Mouse (Mus musculus) retina, postnatal 1 day (tissue): ENCODE data around the gene Pgk1.
"Not testable (repeated sequence)": the region's sequence is repeated elsewhere in the genome, so short reads cannot be mapped to it uniquely, and the experiment has no call there.

ENCODE experiments used
- DNase-seq: peaks from one replicate; pipeline ENCODE4 v3.0.0-alpha.2; 2012

Pgk1 gene

DNA sequence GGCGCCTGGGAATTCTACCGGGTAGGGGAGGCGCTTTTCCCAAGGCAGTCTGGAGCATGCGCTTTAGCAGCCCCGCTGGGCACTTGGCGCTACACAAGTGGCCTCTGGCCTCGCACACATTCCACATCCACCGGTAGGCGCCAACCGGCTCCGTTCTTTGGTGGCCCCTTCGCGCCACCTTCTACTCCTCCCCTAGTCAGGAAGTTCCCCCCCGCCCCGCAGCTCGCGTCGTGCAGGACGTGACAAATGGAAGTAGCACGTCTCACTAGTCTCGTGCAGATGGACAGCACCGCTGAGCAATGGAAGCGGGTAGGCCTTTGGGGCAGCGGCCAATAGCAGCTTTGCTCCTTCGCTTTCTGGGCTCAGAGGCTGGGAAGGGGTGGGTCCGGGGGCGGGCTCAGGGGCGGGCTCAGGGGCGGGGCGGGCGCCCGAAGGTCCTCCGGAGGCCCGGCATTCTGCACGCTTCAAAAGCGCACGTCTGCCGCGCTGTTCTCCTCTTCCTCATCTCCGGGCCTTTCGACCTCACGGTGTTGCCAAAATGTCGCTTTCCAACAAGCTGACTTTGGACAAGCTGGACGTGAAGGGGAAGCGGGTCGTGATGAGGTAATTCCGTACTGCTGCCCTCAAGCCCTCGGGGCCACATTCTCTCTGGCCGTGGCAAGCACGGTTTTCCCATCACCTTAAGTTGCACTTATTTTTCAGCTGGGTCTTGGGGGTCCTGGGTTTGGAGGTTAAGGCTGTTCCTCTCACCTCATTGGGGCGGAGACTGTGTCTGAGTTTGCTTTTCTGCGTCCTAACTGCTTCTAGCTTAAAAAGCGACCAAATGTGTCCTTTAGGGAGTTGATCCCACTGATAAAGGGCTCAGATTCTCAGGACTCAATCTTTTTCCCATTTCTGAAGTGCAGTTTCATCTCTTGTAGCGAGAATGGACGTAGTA is at the start of gene Pgk1:
TSS of gene Pgk1 (plus strand) at position 388 of the 937 bp plus-strand sequence.
- DNase-seq: peak; percentile 98

DNA sequence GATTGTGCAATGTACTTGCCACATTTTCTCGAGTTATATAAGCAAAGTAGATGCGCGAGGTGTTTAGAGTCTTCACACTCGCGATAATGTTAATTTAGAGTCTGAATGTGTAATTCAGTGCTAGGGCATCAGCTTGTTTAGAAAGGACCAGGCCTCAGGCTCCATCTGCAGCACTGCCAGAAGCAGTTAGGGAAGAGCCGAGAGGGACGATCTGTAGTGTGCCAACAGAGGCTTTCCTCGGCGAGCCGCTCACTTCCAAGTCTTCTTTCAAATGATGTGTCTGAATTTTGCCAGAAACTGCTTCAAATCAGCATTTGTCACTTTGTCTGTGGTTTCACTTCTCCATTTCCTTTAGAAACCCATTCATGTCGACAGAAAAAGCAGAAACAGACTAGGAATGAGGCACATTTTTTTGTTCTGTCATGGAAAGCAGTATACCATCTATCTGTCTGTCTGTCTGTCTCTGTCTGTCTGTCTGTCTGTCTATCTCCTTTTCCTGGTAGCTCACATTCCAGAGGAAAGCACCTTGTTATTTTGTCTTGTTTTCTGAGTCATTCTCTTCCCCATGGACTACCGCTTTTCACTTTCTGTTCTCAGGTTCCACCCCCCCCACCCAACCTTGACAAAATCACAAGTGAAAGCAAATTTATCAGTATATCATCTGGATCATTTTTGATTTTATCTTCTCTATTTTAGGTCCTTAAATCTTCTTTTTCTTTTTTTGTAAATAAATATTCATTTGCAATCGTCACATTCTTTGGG is 47.4 kb upstream of the Pgk1 start:
- no peak for DNase-seq

DNA sequence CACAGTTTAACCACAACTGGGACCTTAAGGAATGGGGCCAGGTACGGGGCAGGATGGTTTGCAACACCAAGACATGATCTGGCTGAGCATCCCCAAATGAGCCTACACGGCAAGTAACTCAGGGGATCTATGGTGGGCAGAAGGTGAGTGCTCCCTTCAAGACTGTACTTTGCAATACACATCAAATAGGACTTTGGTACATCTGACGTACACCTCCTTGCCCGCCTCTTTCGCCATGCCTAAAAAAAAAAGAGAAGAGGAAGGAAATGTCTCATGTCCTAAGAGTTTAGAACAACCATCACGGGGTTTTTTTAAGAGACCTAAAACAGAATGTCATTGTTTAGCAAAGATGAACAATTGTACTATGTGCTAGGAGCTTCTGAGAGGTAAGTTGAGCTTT is 44.0 kb upstream of the Pgk1 start, which contains the start of gene Tlr13:
TSS of gene Tlr13 (plus strand) at position 269 of the 400 bp plus-strand sequence.
- no peak for DNase-seq

DNA sequence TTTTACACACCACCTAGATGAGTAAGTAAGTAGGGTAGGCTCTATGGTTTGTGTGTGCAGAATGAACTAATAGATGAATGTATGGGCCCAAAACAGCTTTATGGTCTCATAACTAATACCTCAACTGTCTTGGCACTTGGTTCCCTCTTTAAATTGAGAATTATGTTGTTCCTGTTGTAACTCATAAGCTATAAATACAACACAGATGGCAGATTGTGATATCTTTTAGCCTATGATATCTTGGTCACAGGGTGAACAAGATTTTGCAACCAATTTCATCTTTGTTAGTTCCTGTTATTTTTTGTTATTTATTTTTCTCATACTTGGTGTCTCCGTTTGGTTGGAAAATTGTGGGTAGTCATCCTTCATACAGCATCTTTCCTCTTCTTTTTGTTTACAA is 38.7 kb upstream of the Pgk1 start:
- DNase-seq: no peak

DNA sequence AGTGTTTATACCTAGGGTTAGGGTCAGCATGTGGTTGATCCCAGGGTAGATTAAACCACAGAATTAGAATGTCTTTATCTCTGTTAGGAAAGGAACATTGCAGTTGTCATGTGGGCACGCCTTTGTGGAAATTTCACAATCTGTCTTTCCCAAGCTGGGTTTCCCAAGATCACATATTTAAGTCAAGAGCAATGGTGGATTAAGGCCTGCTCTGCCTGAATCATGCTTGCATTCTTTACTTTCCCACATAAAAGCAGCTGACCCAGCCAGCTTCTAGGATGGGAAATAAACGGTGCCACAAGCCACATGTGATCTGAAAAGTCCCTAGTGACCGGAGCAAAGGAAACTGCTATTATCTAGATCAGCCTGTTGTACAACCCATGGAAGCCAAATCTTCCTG is 37.4 kb upstream of the Pgk1 start:
- no peak for DNase-seq

DNA sequence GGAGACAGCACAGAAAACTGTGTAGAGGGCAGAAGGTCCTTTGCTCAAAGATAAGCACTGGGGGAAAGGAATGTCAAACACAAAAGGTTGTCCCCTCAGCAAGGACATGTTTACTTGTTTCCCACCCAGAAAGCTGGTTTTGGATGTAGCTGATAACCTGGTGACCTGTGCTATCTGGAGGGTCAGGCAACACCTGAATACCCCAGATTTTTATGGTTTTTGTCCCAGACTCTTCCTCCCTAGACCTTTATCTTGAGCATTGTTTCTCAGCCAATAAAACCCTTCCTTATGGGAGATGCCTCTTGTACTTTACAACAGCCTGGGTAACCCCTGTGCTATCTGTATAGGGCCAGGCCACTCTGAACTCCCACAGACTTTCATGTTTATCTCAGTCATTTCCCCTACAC is 32.7 kb upstream of the Pgk1 start:
- no peak for DNase-seq

DNA sequence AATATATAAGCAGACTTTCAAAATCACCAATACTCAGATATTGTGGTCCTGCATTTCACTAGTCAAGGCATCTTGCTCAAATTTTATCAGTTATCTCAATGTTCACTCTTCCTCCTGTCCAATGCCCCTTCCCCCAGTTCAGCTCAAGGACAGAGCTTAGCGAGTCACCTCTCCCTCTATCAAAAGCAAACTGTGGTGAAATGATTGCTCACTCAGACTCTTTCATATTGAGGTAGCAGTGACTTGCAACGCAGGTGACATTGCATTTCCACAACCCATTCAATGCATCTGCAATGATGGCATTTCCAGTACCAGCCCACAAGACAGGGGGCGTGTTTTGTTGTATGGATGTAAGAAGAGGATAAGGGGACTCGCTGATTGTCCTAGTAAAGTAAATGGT is 31.0 kb upstream of the Pgk1 start:
- no peak for DNase-seq

DNA sequence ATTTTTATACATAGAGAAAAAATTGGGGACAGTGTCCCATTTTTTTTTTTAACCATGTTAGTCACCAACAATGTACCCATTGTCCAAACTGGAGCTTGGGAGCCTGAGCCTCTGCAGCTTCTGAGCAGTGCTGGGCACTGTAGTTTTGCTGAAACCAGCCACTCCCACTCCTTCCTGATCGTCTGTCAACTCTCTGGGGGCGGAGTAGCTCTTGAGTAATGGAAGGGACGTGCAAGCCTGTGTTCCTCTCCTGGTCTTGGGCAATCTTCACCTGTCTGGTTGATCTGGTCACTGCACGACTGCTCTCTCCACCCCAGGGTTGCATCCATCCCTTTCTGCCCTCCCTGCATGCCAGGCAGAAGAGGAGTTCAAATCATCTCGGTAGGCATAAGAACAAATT is 22.9 kb upstream of the Pgk1 start:
- DNase-seq: no peak

DNA sequence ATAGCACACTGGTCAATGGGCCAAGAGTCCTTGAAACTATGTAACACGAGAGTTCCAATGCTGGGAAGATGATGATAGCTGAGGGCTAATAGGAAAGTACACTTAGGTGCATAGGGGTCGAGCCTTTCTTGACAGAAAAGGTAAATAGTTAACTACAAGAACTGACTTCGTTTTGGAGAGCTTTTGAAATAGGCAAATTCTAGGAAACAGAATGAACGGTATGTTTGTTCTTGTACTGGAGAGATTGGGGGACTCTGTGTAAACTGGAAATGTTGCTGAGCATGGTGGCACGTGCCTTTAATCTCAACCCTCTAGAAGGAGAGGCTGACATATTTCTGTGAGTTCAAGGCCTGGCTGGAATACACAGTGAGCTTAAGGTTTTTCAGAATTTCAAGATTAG is 22.3 kb upstream of the Pgk1 start:
- DNase-seq: no peak

DNA sequence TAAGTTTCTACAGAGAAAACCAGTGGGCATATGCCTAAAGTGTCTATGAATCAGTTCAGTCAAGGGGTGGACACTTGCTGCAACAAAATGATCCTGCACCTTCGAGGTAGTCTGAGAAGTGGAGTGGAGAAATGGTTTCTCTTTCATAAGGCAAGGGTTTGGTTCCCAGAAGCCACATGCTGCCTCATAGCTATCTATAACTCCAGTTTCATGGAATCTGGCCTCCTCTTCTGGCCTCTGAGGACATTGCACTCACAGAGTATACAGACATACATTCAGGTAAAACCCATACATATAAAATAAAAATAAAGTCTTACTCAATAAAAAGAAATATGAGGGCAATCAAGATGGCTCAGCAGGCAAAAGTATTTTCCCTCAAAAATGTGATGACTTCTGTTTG is 21.8 kb upstream of the Pgk1 start:
- no peak for DNase-seq

DNA sequence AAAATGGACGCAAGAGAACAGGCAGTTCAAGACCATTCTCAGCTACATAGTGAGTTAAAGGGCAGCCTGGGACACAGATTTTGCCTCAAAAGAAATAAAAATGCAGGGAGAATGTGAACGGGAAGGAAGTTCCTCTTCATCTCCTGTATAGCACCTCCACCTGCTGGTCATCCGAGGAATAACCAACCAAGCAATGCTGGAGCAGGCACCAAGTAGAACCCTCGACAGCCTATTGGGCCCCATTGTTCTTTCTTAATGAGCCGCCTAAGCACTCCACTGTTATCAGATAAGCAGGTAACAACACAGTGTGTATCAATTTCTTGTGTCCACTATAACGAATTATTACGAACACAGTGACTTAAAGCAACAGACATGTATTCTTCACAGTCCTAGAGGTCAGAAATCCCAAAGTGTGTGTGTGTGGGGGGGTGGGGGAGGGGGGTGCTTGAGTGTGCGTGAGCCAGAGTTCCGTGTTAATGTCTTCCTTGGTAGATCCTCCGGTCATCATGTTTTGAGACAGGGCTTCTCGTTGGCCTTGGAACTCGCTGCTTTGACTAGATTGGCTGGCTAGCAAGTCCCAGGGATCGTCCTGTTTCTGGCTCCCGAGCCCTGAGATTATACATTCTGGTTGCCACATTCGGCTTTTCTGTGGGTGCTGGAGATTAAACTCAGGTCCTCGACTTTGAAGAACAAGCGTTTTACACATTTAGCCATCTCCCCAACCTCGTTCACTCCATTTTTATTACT is 15.6 kb upstream of the Pgk1 start:
- DNase-seq: peak; percentile 89

DNA sequence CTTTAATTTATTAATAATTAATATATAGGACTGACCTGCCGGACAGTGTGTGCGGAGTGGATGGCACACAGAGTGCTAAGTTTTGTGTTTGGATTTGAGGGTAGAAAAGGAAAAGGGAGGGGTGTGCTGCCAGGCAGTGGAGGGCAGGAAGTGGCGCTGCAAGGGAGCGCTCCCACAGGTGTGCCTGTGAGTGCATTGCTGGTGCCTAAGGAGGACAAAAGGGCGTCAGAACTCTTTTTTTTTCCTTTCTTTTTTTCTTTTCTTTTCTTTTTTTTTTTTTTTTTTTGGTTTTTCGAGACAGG is 15.1 kb upstream of the Pgk1 start:
- DNase-seq: no peak

DNA sequence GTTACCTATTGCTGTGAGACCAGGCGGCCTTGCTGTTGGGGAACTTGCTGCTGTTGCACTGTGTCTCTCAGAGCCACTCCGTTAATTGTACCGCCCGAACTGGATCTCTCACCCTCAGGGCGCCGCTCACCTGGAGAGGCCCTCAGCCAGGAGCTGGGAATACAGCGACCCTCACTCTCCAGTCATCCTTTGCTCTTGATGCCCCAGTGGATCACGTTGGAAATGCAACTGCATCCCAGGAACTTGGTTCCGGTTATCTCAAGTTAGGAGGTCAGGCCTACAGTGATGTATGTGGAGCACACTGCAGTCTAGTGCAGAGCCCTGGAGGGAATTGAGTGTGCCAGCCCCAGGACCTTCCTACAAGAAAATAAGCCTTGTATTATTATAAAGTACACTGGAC is 10.6 kb upstream of the Pgk1 start:
- no peak for DNase-seq

DNA sequence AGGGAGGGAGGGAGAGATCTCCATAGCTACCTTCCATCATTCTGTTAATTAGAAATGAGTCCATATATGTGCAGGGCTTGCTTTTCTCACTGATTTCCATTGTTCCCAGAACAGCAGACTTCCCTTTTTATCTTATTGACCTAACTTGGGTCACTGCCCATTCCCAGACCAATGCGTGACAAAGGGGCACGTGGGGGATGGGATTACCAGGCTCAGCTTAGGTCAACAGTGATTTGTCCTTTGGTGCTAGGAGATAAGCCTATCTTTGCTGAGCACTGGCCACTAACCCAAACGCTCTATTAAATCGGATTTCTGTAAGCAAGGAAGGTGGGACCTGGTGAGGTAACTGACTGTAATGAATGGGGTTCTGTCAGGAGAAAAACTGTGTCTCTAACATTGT is 2.6 kb upstream of the Pgk1 start:
- peak; percentile 72 for DNase-seq

DNA sequence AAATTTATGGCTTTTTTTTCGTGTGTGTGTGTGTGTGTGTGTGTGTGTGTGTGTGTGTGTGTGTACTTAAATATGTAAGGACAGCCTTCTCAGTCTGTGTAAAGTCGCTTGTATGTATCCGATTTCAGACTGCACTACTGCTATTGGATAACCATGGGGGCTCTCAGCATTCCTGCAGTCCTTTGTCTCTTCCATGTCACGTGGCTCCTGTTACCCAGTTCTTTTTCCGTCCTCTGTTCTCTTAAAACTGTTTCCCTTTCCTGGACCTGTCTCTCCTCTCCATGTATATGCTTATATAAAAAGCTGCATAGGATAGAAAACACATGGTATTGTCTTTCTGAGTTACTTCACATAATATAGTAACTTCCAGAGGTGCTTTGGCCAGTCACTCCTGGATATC is 1.2 kb upstream of the Pgk1 start:
- peak; percentile 61 for DNase-seq

DNA sequence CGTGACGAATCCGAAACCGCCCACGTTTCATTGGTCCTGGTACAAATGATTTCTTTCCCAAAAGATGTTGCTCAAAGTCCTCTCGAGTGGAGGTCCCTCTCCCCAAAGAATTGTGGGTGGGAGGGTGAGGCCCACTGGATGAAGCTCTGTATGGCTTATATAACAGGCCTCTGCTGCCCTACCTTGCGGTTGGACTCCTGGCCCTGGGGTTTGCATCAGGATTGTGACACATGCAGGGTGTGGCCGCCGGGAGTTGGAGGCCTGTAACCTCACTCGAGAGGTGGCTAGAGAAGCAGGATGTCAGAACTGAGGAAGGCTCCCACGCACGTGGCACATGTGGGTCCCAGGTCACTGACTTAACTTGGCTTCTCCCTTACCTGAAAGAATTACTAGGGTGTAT is 837 bp downstream of the Pgk1 start:
- DNase-seq: peak; percentile 2

DNA sequence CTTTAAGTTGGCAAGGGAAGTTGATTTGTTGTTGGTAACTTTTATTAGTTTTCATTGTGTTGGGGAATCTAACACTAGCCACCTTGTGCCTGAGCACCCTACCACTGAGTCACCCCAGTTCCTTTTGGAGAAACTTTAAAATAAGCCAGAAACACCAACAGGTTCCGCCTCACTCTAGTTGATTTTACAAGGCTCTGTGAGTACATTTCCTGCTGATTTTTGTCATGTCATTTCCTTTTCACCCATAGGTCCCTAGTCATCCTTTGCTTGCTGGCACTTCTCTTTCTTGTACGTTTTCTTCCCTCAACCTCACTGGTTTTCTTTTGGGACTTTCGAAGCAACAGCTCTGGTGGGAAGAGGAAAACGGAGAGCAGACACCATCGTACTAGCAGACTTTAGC is 2.5 kb downstream of the Pgk1 start:
- DNase-seq: no peak

DNA sequence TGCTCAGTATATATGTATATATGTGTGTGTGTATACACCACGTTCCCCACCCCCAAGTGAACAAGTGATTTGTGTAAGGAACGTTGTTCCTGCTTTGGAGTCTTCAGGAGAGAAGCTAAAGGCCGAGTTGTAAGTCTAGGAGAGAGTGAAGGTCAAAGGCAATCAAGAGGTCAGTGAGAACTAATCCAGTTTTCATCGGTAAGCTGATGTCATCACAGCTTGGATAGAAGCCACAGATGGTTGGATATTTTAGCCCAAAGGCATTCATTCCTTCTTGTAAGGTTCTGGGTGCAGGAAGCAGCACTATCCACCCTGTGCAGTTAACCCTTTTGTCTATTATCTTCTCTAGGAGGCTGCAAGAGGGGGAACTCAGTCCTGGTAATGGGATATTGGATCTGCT is 3.2 kb downstream of the Pgk1 start:
- DNase-seq: no peak

DNA sequence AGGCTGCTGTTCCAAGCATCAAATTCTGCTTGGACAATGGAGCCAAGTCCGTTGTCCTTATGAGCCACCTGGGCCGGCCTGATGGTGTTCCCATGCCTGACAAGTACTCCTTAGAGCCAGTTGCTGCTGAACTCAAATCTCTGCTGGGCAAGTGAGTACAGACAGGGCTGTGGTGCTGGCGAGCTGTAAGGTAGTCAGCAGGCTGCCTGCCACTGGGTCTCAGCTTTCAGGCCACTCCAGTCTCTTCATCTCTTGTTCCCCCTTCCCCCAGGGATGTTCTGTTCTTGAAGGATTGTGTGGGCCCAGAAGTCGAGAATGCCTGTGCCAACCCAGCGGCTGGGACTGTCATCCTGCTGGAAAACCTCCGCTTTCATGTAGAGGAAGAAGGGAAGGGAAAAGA is 7.5 kb downstream of the Pgk1 start:
- DNase-seq: not testable (repeated sequence)

DNA sequence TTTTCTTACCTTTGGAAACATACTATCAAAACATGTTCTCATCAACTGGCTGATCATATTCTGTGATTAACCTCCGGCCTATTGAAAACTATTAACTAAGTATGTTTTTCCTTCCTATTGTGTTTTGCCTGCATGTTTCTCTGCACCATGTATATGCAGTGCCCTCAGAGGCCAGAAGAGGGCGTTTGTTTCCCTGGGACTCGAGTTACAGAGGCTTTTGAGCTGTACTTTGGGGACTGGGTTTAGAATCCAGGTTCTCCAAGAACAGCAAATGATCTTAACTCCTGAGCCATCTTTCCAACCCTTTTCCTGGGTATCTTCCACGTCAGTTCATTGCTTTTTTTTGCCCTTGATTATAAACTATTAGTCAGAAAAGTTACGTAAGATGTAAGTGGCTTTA is 10.4 kb downstream of the Pgk1 start:
- DNase-seq: peak; percentile 15

DNA sequence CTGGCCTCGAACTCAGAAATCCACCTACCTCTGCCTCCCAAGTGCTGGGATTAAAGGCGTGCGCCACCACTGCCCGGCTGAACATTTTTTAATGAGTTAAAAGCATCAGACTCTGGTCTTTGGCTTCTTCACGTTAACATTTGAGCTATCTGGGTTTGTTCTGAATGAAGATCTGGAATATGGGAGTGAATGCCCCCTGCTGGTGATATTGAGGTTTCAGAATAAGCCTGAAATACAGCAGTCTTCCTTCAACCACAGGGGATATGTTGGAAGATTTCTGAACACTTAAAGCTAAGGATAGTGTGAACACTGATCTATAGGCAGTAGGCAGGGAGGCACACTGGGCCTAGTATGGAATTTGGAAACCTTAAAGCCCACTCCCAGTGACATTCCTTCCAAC is 12.0 kb downstream of the Pgk1 start:
- peak; percentile 12 for DNase-seq

DNA sequence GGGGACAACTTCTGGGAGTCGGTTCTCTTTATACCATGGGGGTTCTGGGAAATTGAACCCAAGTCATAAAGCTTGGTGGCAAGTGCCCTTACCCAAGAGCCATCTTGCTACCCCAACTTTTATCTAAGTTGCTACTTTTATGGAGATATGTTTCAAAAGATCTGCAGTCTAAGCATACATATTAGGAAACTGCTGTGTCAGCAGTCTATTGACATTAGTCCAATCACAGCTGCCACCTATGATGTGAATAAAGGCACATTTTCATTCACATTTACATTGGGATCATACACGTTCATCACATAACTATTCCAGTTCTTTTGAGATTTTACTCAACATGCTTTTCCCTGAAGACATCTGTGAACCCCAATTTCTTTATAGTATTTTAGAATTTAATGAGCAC is 22.2 kb downstream of the Pgk1 start:
- no peak for DNase-seq

DNA sequence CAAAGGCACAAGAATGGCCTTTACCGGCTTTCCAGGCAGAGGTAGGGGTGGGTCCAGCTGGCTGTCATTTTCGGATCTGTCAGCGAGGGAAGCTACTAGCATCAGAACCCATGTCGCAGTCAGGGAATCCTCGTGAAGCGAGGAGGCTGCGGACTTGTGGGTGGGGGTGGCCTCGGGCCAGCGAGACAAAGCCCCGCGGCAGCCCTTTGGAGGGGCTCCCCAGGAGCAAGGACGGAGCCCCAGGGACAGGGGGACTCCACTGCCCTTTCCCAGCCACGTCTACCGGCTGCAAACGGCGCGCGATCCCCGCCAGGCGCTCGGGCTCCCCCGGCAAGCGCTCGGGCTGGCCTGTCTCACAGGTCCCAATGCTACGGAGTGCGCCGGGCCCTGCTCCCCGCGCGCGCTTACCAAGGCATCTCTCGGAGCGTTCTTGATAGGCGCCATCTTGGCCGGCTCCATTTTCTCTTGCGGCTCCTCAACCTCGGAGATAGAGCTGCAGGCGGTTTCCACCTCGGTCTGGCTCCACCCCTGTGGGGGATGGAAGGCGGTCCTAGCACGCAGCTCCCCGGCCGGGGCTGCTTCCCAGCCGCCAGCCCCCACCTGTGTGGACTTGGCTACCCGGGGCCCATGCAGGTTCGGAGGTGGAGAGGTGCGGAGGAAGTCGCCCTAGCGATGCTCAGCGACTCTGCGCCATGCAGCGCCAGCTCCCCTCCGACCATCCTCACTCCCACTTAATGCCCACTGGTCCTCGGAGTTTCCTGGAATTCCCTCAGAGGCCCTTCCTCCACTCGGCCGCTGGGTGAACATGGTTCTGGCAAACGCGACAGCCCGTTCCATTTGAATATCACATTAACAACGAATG is 32.5 kb downstream of the Pgk1 start:
- DNase-seq: peak; percentile 89
